Mouse (Mus musculus) bone marrow, adult 2 months (tissue): Measurements from ENCODE around the gene Arfgef2.

Experiments
- CTCF ChIP-seq: fragments of 200-500 bp; IDR thresholded peaks from 2 replicates; pipeline ENCODE4 v1.5.1; 2011; ENCODE audit warnings: low read length, control low read depth; ENCODE audit not compliant: control insufficient read depth, insufficient read depth
- POLR2A ChIP-seq: fragments of 200-500 bp; IDR thresholded peaks from 2 replicates; pipeline ENCODE4 v1.6.1; 2011; ENCODE audit warnings: low read depth, mild to moderate bottlenecking, control low read depth, low read length, borderline replicate concordance; ENCODE audit not compliant: control insufficient read depth

GRCm38 (mm10) chr2:166903719-166904282 is 98.4 kb downstream of the Arfgef2 start:
- no peak for TF ChIP-seq POLR2A
- TF ChIP-seq CTCF = no peak
